Mouse (Mus musculus): ENCODE measurements around the gene Rap1a. TPM values are rescaled to one million over a fixed set of nuclear protein-coding genes. Genes with fewer than 3 reads are reported as not detected.
A peak's percentile ranks its signal among the peaks of the same experiment; 100 is the strongest.
"Not testable (repeated sequence)": the region's sequence is repeated elsewhere in the genome, so short reads cannot be mapped to it uniquely, and the experiment has no call there.

The Rap1a gene
- polyA plus RNA-seq, 1 experiment: 150 TPM

DNA sequence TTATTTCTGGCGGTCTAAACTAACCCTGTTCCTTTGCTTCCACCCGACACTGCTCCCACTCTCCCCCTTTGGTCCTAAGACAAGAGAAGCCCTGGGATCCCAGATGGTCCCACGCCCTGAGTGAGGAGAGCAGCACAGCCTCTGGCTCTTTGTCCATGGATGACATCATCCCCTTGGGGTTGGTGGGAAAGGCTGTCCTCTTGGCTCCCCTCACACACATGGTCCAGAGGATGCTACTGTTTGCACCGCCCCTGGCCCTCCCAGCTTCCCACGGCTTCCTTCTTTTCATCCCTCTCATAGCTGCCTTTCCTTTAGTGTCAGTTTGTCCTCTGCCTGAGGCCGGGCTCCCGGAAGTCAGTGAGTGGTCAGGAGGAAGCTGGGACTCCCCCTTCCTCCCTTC is 89.4 kb downstream of the Rap1a start:
- Histone ChIP-seq H3K27ac (ENCODE audit: insufficient read depth, low read length) (no peak overlapping the region), H3K4me1 (ENCODE audit: control insufficient read depth, insufficient read depth, low read length) (peaks cover 3% of the 10 kb centered on the region; the same call in 1 of the 2 replicates), H3K4me3 (ENCODE audit: insufficient read depth, low read length) (no peak overlapping the region)
- TF ChIP-seq CTCF (IDR thresholded peaks at IDR 0.05; ENCODE audit: borderline replicate concordance, insufficient read depth, low read length) (no peak), POLR2A (IDR thresholded peaks at IDR 0.05; ENCODE audit: low read depth, low read length) (no peak)

DNA sequence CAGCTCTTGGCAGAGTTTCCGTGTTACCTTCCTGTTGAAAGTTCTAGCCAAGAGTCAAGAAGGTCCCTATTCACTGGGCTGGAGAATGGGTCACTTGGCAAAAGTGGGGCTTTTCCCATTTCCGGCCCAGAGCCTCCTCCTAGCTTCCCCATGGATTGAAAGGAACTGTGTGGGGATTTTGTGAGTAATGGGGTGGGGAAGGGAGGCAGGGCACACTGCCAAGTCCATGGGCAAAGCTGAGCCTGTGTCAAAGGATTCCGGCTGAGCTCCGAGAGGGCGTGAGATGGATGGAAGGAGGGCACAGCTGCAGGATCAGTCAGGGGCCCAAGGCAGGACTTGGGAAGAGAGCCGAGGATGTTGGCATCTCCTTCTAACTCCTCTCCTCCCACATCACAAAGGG is 90.9 kb downstream of the Rap1a start:
- no peak overlapping the region for H3K27ac ChIP-seq (ENCODE audit: insufficient read depth, low read length)
- H3K4me1 ChIP-seq (ENCODE audit: control insufficient read depth, insufficient read depth, low read length): peaks cover 3% of the 10 kb centered on the region; the same call in 1 of the 2 replicates

GRCm38 (mm10) chr3:105707590-105707989 is 93.5 kb downstream of the Rap1a start:
- no peak for TF ChIP-seq POLR2A (IDR thresholded peaks at IDR 0.05; ENCODE audit: low read depth, low read length)
- no peak for TF ChIP-seq CTCF (IDR thresholded peaks at IDR 0.05; ENCODE audit: borderline replicate concordance, insufficient read depth, low read length)
- H3K4me1 ChIP-seq (ENCODE audit: control insufficient read depth, insufficient read depth, low read length): peaks cover 3% of the 10 kb centered on the region; the same call in 1 of the 2 replicates
- no peak overlapping the region for H3K27ac ChIP-seq (ENCODE audit: insufficient read depth, low read length)
- H3K4me3 ChIP-seq (ENCODE audit: insufficient read depth, low read length): no peak overlapping the region

More for the DNA sequence above, 90.9 kb downstream of the Rap1a start:
- H3K4me3 ChIP-seq (ENCODE audit: insufficient read depth, low read length): no peak overlapping the region
- no peak for TF ChIP-seq CTCF (IDR thresholded peaks at IDR 0.05; ENCODE audit: borderline replicate concordance, insufficient read depth, low read length)
- TF ChIP-seq POLR2A (IDR thresholded peaks at IDR 0.05; ENCODE audit: low read depth, low read length): no peak

- H3K27ac ChIP-seq (ENCODE audit: insufficient read depth, low read length): no peak overlapping the region
- peak overlapping the region; percentile 81 for H3K4me3 ChIP-seq (ENCODE audit: insufficient read depth, low read length)
- H3K4me1 ChIP-seq (ENCODE audit: control insufficient read depth, insufficient read depth, low read length): peaks cover 3% of the 10 kb centered on the region; the same call in 1 of the 2 replicates
- TF ChIP-seq POLR2A (IDR thresholded peaks at IDR 0.05; ENCODE audit: low read depth, low read length) (no peak), CTCF (IDR thresholded peaks at IDR 0.05; ENCODE audit: borderline replicate concordance, insufficient read depth, low read length) (no peak)
Observed at GRCm38 (mm10) chr3:105706366-105707020, 94.6 kb downstream of the Rap1a start.

- Histone ChIP-seq H3K4me1 (ENCODE audit: control insufficient read depth, insufficient read depth, low read length) (peaks cover 3% of the 10 kb centered on the region; the same call in 1 of the 2 replicates), H3K4me3 (ENCODE audit: insufficient read depth, low read length) (peak overlapping the region; percentile 81), H3K27ac (ENCODE audit: insufficient read depth, low read length) (no peak overlapping the region)
- TF ChIP-seq POLR2A (IDR thresholded peaks at IDR 0.05; ENCODE audit: low read depth, low read length): no peak
- no peak for TF ChIP-seq CTCF (IDR thresholded peaks at IDR 0.05; ENCODE audit: borderline replicate concordance, insufficient read depth, low read length)
Observed at GRCm38 (mm10) chr3:105705561-105705960, 95.6 kb downstream of the Rap1a start.

- peak; percentile 36; the same call in 1 of the 2 replicates for TF ChIP-seq POLR2A (IDR thresholded peaks at IDR 0.05; ENCODE audit: low read depth, low read length)
- no peak for TF ChIP-seq CTCF (IDR thresholded peaks at IDR 0.05; ENCODE audit: borderline replicate concordance, insufficient read depth, low read length)
- Histone ChIP-seq H3K27ac (ENCODE audit: insufficient read depth, low read length) (peak overlapping the region; percentile 70), H3K4me3 (ENCODE audit: insufficient read depth, low read length) (peak overlapping the region; percentile 81), H3K4me1 (ENCODE audit: control insufficient read depth, insufficient read depth, low read length) (peaks cover 3% of the 10 kb centered on the region; the same call in 1 of the 2 replicates)
Observed at GRCm38 (mm10) chr3:105705061-105705549, 96.0 kb downstream of the Rap1a start.

- no peak for TF ChIP-seq CTCF (IDR thresholded peaks at IDR 0.05; ENCODE audit: borderline replicate concordance, insufficient read depth, low read length)
- TF ChIP-seq POLR2A (IDR thresholded peaks at IDR 0.05; ENCODE audit: low read depth, low read length): peak; percentile 95
- Histone ChIP-seq H3K27ac (ENCODE audit: insufficient read depth, low read length) (peak within 1 kb of the TSS; percentile 70), H3K4me1 (ENCODE audit: control insufficient read depth, insufficient read depth, low read length) (no peaks in the 10 kb centered on the region), H3K4me3 (ENCODE audit: insufficient read depth, low read length) (peak within 1 kb of the TSS; percentile 81)
Observed at GRCm38 (mm10) chr3:105704031-105705008, 96.8 kb downstream of the Rap1a start, which contains the start of gene Inka2. Gene Inka2 (plus strand): TSS chr3:105704599.

GRCm38 (mm10) chr3:105703571-105703970 is 97.6 kb downstream of the Rap1a start:
- H3K4me3 ChIP-seq (ENCODE audit: insufficient read depth, low read length): no peak overlapping the region
- no peaks in the 10 kb centered on the region for H3K4me1 ChIP-seq (ENCODE audit: control insufficient read depth, insufficient read depth, low read length)
- H3K27ac ChIP-seq (ENCODE audit: insufficient read depth, low read length): no peak overlapping the region
- TF ChIP-seq CTCF (IDR thresholded peaks at IDR 0.05; ENCODE audit: borderline replicate concordance, insufficient read depth, low read length) (no peak), POLR2A (IDR thresholded peaks at IDR 0.05; ENCODE audit: low read depth, low read length) (no peak)

DNA sequence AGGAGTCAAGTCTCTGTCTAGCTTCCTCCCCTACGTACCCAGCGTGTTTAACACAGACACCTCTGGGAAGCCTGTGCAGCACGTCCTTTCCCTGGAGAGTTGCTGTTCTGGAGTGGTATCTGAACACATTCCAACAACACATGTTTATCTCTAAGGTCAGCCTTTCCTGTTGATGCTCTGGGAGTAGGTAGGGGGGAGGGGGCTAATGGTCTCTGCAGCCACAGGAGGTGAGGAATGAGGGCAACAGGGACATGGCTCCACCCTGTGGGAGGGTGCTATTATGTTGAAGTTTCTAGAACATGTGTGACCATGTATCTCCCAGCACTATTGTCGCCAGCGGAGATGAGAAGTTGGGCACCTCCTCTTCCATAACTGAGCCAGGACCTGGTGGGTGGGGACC is 99.7 kb downstream of the Rap1a start:
- no peaks in the 10 kb centered on the region for H3K4me1 ChIP-seq (ENCODE audit: control insufficient read depth, insufficient read depth, low read length)
- TF ChIP-seq POLR2A (IDR thresholded peaks at IDR 0.05; ENCODE audit: low read depth, low read length) (no peak), CTCF (IDR thresholded peaks at IDR 0.05; ENCODE audit: borderline replicate concordance, insufficient read depth, low read length) (no peak)
- no peak overlapping the region for H3K27ac ChIP-seq (ENCODE audit: insufficient read depth, low read length)
- no peak overlapping the region for H3K4me3 ChIP-seq (ENCODE audit: insufficient read depth, low read length)

DNA sequence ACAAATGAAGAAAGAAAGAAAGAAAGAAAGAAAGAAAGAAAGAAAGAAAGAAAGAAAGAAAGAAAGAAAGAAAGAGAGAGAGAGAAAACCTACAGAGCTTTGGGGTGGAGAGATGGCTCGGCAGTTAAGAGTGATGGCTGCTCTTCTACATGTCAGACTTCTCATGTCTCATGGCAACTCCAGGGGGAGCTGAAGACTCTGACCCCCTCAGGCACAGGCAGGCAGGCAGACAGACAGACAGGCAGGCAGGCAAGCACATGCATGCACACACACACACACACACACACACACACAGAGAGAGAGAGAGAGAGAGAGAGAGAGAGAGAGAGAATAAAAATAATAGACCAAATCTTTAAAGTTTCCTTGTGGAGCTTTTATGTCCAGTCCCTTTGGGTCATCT is 100.3 kb downstream of the Rap1a start:
- H3K4me1 ChIP-seq (ENCODE audit: control insufficient read depth, insufficient read depth, low read length); H3K27ac ChIP-seq (ENCODE audit: insufficient read depth, low read length); H3K4me3 ChIP-seq (ENCODE audit: insufficient read depth, low read length): not testable (repeated sequence)

Measured in embryonic fibroblast, embryonic 13.5 days (primary cell).